Mouse (Mus musculus) hindbrain, embryonic 14.5 days (tissue): ENCODE data around the gene H3f3a. TPM values are rescaled to one million over a fixed set of nuclear protein-coding genes. Genes with fewer than 3 reads are reported as not detected.
A peak's percentile ranks its signal among the peaks of the same experiment; 100 is the strongest.

Source experiments
- ATAC-seq: fragments of 200-750 bp; cut with Nextera tagmentation; 2 replicates; pipeline ENCODE4 v1.8.0; 2017; ENCODE audit warnings: moderate number of reproducible peaks, mild to moderate bottlenecking, moderate TSS enrichment, moderate library complexity; ENCODE audit not compliant: low FRiP score
- DNase-seq: peaks from one replicate; pipeline ENCODE4 v3.0.0-alpha.2; 2015; ENCODE audit warnings: low spot score
- H3K27ac ChIP-seq: fragments of 300-500 bp; sonication (generic); 2 replicates; pipeline ENCODE4 v1.5.1; 2014; ENCODE audit warnings: mild to moderate bottlenecking, moderate library complexity
- H3K27me3 ChIP-seq: fragments of 300-500 bp; sonication (generic); 2 replicates; pipeline ENCODE4 v1.6.1; 2014; ENCODE audit warnings: mild to moderate bottlenecking, low read length, mixed read lengths; ENCODE audit not compliant: control insufficient read depth, insufficient read depth
- H3K36me3 ChIP-seq: fragments of 300-500 bp; sonication (generic); replicated peaks from 2 replicates; pipeline ENCODE4 v1.6.1; 2014; ENCODE audit not compliant: control insufficient read depth, insufficient read depth
- H3K4me1 ChIP-seq: fragments of 300-500 bp; sonication (generic); replicated peaks from 2 replicates; pipeline ENCODE4 v1.6.1; 2014; ENCODE audit warnings: antibody characterized with exemption, low read length, mixed read lengths; ENCODE audit not compliant: control insufficient read depth, insufficient read depth
- H3K4me2 ChIP-seq: fragments of 300-500 bp; sonication (generic); replicated peaks from 2 replicates; pipeline ENCODE4 v1.6.1; 2014; ENCODE audit warnings: mild to moderate bottlenecking, moderate library complexity
- H3K4me3 ChIP-seq: fragments of 300-500 bp; sonication (generic); replicated peaks from 2 replicates; pipeline ENCODE4 v1.5.1; 2014; ENCODE audit warnings: mild to moderate bottlenecking, low read length
- H3K9ac ChIP-seq: fragments of 300-500 bp; sonication (generic); 2 replicates; pipeline ENCODE4 v1.6.1; 2014
- H3K9me3 ChIP-seq: fragments of 300-500 bp; sonication (generic); 2 replicates; pipeline ENCODE4 v1.6.1; 2016; ENCODE audit warnings: low read length; ENCODE audit not compliant: control insufficient read depth
- WGBS: fragments of 180-500 bp; shearing (Covaris S2); extraction: QIAGEN DNeasy Blood & Tissue Kit; methylation state at CpG from one replicate; pipeline ENCODE4 v1.1.7; 2014; 5-methylcytosine and 5-hydroxymethylcytosine counted together
- polyA plus RNA-seq: library from polyadenylated mRNA; unstranded; fragments of >200 nt; fragmentation: Nextera tagmentation; extraction: Ambion mirVana; gene quantifications from 2 replicates; pipeline ENCODE4 v1.2.1, GENCODE M21; 2014

The H3f3a gene
- polyA plus RNA-seq, 1 experiment from 2014 or later, result 2,951 TPM

DNA sequence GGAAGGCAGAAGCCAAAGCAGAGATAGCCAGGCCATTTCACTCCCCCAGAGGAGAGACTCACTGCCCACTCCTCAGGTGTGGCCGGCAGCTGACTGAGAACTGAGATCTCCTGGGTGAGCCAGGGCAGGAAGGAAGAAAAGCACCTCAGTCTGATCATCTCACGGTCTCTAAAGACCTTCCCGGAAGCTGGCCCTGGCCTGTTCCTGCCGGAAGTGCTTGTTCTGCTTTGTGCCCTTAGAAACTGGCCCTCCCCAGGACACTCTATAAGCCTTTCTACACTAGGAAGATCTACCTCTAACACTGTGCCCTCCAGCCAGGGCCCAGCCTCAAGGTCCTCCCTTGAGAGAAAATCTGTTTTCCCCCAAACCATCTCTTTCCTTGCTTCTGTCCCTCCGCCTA, 42.4 kb downstream of the H3f3a start:
- Histone ChIP-seq H3K4me3 (no peak overlapping the region), H3K9me3 (no peaks in the 10 kb centered on the region), H3K27ac (no peak overlapping the region), H3K4me2 (no peak overlapping the region), H3K9ac (no peak overlapping the region), H3K27me3 (no peaks in the 10 kb centered on the region), H3K36me3 (no peaks in the 10 kb centered on the region), H3K4me1 (peaks cover 16% of the 10 kb centered on the region)
- DNase-seq, result no peak
- 77% methylated on average over 5 of the region's 5 CpGs for WGBS
- no peak for ATAC-seq

DNA sequence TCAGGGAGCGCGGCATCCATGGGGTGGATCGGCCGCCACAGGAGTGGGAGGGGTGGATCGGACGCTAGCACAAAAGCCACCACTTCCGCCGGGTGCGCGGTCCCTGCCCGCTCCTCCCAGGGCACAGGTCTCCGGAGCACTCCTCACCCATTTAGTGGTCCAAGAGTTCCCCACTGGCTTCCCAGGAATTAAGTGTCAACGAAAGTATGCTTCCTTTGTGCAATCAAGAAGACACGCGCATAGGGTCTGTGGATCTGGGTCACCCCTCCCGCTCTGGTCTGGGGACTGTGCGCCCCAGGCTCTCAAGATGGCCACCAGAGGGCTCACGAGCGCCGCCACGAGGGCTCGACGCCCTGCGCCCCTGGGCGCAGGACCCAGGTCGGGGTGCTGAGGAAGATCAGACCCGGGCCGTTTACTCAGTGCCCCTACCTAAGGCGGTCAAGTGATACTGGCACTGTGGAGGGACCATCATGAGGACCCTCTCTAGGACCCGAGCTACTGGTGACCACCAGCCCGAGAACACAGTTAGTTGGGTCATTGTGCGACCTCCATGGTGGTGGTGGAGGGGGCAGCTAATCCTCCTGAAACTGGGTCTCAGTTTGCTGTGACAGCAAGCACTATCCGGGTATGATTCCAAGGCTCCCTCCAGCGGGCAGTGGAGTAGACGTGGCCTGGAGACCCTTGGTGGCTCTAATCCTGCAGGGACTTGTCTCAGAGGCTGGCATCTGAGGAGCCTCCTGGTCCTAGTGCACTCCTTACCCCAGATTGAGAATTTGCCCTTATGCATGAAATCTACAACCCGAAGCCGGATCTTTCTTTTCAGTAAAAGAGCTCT, 45.2 kb downstream of the H3f3a start:
- Histone ChIP-seq H3K9me3 (no peaks in the 10 kb centered on the region), H3K4me3 (peak overlapping the region; percentile 47), H3K27me3 (no peaks in the 10 kb centered on the region), H3K4me2 (peak overlapping the region; percentile 81), H3K9ac (peak overlapping the region; percentile 69), H3K4me1 (peaks cover 17% of the 10 kb centered on the region), H3K36me3 (no peaks in the 10 kb centered on the region), H3K27ac (peak overlapping the region; percentile 71)
- WGBS, result 3% methylated on average over 37 of the region's 37 CpGs
- DNase-seq (peak; percentile 74), ATAC-seq (peak; percentile 87)

DNA sequence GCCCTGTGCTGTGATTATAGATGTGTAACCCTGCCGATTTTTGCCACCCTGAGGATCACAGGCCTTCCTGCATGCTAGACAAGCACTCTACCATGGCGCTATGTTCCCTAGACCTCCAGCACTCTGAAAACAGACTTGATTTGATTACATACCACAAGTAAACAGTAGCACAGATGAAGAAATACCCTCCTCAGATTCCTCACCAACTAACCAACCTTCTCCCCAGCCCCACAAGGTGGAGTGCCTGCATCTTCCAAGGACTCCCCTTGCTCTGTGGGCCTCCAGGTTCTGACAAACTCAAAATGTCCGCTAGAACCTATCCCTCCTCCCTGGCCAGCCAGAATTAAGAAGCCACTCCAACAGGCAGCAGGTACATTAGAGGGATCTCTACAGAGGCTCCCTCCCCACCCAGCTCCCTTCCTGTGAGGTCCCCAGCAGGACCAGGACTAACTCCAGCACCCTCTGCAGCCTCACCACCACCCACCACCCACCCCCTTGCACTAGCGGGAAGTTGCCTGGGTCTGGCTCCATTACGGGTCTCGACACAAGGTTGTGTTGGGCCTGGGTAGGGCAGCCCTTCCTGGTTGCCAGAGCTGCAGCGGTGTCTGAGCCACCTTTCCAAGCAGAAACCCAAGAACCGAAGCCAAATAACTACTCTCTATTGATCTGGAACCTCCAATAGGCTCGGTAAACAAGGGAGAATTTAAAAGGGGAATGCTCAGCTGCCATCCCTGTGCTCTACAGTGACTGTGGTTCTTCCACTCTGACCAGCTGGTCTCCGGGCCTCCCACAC, 46.0 kb downstream of the H3f3a start:
- H3K36me3 ChIP-seq, result no peaks in the 10 kb centered on the region
- peak overlapping the region; percentile 71 for H3K27ac ChIP-seq
- no peak for DNase-seq
- peak; percentile 19 for ATAC-seq
- H3K27me3 ChIP-seq, result no peaks in the 10 kb centered on the region
- peaks cover 21% of the 10 kb centered on the region for H3K4me1 ChIP-seq
- no peaks in the 10 kb centered on the region for H3K9me3 ChIP-seq
- H3K4me3 ChIP-seq, result peak overlapping the region; percentile 47
- 17% methylated on average over 10 of the region's 10 CpGs for WGBS
- H3K4me2 ChIP-seq, result peak overlapping the region; percentile 81
- H3K9ac ChIP-seq, result peak overlapping the region; percentile 69

DNA sequence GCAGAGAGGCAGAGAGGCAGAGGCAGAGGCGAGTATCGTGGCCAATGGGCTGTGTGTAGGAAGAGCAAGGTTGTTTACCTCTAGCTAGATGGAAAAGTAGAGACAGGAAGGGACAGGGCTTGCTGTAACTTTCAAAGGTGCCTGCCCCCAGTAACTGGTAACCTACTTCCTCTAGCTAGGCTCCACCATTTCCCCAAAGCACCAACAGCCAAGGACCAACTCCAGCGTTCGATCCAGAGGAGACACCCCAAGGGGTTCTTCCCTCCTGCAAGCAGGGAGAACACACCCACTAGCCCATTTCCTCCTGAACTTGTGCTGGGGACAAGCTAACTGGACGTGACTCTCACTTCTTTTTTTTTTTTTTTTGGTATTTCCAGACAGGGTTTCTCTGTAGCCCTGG, 47.2 kb downstream of the H3f3a start:
- Histone ChIP-seq H3K9me3 (no peaks in the 10 kb centered on the region), H3K36me3 (no peaks in the 10 kb centered on the region), H3K4me1 (peaks cover 21% of the 10 kb centered on the region), H3K27ac (no peak overlapping the region), H3K9ac (no peak overlapping the region), H3K4me3 (no peak overlapping the region), H3K27me3 (no peaks in the 10 kb centered on the region), H3K4me2 (no peak overlapping the region)
- ATAC-seq (no peak), DNase-seq (no peak)
- WGBS, result 66% methylated on average over 5 of the region's 5 CpGs

DNA sequence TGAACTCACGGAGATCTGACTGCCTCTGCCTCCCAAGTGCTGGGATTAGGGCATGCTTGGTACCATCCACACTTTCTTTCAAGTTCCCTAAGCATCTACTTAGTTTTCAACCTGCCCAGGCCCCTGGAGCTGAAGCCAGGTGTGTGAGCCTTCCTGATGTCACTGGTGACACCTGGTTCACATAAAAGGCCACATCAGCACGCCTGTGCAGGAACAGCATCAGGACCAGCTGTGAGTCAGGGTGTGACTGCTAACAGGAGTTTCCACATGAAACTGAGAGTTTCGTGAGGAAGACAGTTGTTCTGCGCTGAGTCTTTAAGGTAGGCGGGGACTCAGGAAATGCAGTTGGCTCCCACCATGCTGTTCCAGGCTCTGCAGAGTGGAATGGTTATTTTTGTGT, 48.4 kb downstream of the H3f3a start:
- no peak overlapping the region for H3K27ac ChIP-seq
- no peak for DNase-seq
- no peak overlapping the region for H3K4me2 ChIP-seq
- H3K9ac ChIP-seq, result no peak overlapping the region
- 86% methylated on average over 5 of the region's 5 CpGs for WGBS
- no peak overlapping the region for H3K4me3 ChIP-seq
- ATAC-seq, result no peak
- H3K27me3 ChIP-seq, result no peaks in the 10 kb centered on the region
- H3K4me1 ChIP-seq, result peaks cover 21% of the 10 kb centered on the region
- H3K9me3 ChIP-seq, result no peaks in the 10 kb centered on the region
- no peaks in the 10 kb centered on the region for H3K36me3 ChIP-seq

DNA sequence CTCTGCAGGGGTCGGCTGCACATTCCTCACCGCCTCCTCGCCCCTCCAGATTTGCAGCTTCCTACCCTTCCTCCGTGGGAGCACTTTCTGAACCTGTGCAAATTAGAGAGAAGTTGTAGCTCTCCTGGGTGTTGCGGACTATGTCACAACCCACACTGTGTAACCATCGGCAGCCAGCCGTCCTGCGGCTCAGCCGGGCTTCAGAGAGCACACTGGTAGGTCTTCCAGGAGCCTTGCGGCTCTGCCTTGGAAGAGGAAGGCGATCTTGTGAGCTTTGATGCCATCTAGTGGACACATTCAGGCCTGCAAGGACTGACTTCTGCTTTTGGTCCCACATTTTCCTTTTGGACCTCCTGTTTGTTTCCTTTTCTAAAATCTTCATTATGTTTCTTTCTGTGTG, 49.9 kb downstream of the H3f3a start:
- H3K4me2 ChIP-seq, result peak overlapping the region; percentile 70
- H3K4me1 ChIP-seq, result peaks cover 21% of the 10 kb centered on the region
- DNase-seq (peak; percentile 92), ATAC-seq (peak; percentile 70)
- H3K9me3 ChIP-seq, result no peaks in the 10 kb centered on the region
- no peak overlapping the region for H3K27ac ChIP-seq
- H3K36me3 ChIP-seq, result no peaks in the 10 kb centered on the region
- peak overlapping the region; percentile 33 for H3K4me3 ChIP-seq
- H3K27me3 ChIP-seq, result no peaks in the 10 kb centered on the region
- peak overlapping the region; percentile 50 for H3K9ac ChIP-seq
- WGBS, result 0% methylated on average over 11 of the region's 11 CpGs

DNA sequence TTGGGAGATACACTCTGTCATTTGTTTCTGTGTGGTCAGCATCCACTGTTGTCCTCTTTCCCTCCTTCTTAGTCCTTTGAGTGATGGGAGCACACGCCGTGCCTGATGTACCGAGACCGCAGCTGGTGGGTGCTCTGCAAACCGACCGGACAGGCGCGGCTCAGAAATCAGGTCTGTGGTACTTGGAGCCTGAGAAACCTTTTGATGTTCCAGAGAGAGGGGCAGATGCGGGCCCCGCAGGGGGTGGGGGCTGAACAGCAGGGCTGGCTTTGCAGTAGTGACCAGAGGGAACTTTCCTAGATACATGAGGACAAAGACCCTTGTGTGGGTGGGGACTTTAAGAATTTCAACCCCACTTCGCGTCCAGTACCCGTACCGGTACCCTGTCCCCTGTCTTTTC, 50.4 kb downstream of the H3f3a start:
- peaks cover 17% of the 10 kb centered on the region for H3K4me1 ChIP-seq
- H3K9me3 ChIP-seq, result no peaks in the 10 kb centered on the region
- WGBS, result 8% methylated on average over 14 of the region's 14 CpGs
- peak overlapping the region; percentile 50 for H3K9ac ChIP-seq
- H3K4me2 ChIP-seq, result peak overlapping the region; percentile 70
- H3K36me3 ChIP-seq, result no peaks in the 10 kb centered on the region
- ATAC-seq, result peak; percentile 15; the same call in 1 of the 2 replicates
- no peak for DNase-seq
- H3K27me3 ChIP-seq, result no peaks in the 10 kb centered on the region
- peak overlapping the region; percentile 33 for H3K4me3 ChIP-seq
- no peak overlapping the region for H3K27ac ChIP-seq

DNA sequence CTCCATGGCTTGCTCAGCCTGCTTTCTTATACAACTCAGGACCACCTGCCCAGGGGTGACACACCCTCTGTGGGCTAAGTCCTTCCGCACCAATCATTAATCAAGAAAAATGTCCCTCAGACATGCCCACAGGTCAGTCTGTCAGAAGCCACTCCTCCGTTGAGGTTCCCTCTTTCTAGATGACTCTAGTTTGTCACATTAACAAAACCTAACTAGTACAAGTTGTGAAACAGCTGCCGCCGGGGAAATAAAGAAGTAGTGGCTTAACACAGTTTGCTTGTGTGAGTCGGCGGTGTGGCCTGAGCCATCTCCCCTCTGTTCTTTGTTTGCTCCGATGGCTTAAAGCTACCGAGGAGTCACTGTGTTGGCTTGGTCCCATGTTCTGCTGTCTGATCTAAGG, 51.1 kb downstream of the H3f3a start:
- ATAC-seq (no peak), DNase-seq (no peak)
- Histone ChIP-seq H3K9me3 (no peaks in the 10 kb centered on the region), H3K36me3 (no peaks in the 10 kb centered on the region), H3K27me3 (no peaks in the 10 kb centered on the region), H3K4me1 (peaks cover 11% of the 10 kb centered on the region; the same call in 1 of the 2 replicates), H3K4me2 (peak overlapping the region; percentile 70; the same call in 1 of the 2 replicates), H3K27ac (no peak overlapping the region), H3K9ac (no peak overlapping the region), H3K4me3 (no peak overlapping the region)
- 82% methylated on average over 8 of the region's 8 CpGs for WGBS

DNA sequence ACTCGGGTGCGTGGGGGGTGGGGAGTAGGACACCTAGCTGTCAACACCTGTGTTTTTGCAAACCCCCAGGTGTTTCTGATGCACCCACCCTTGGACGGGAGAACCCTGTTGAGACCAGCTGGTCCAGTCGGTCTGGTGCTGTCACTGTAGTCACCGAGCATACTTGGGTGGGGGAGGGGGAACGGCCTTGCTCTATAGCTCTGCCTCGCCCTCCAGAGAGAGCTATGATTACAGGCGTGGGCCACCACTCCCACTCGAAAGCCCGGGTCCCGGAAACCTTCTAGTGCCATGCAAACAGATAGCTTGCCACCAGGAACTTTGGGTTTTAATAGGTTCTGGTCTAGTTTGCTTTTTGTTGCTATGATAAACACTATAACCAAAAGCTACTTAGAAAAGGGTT, 51.6 kb downstream of the H3f3a start:
- H3K4me3 ChIP-seq, result no peak overlapping the region
- WGBS, result 87% methylated on average over 11 of the region's 11 CpGs
- H3K36me3 ChIP-seq, result no peaks in the 10 kb centered on the region
- DNase-seq (no peak), ATAC-seq (no peak)
- no peak overlapping the region for H3K9ac ChIP-seq
- H3K27ac ChIP-seq, result no peak overlapping the region
- H3K27me3 ChIP-seq, result no peaks in the 10 kb centered on the region
- H3K9me3 ChIP-seq, result no peaks in the 10 kb centered on the region
- H3K4me1 ChIP-seq, result peaks cover 7% of the 10 kb centered on the region; the same call in 1 of the 2 replicates
- no peak overlapping the region for H3K4me2 ChIP-seq
